Mouse (Mus musculus) testis, adult 2 months (tissue): ENCODE measurements around the gene Ros1. TPM values are rescaled to one million over a fixed set of nuclear protein-coding genes. Genes with fewer than 3 reads are reported as not detected.

Source experiments
- H3K27ac ChIP-seq: fragments of 200-500 bp; 2 replicates; pipeline ENCODE4 v1.5.1; 2012; ENCODE audit warnings: low read depth, low read length; ENCODE audit not compliant: control insufficient read depth, insufficient read depth
- H3K27me3 ChIP-seq: fragments of 200-500 bp; 2 replicates; pipeline ENCODE4 v1.6.1; 2012; ENCODE audit warnings: mild to moderate bottlenecking, low read length, moderate library complexity; ENCODE audit not compliant: control insufficient read depth, insufficient read depth
- H3K36me3 ChIP-seq: fragments of 200-500 bp; 2 replicates; pipeline ENCODE4 v1.6.1; 2012; ENCODE audit warnings: mild to moderate bottlenecking, low read length; ENCODE audit not compliant: control insufficient read depth, insufficient read depth
- H3K4me1 ChIP-seq: fragments of 200-500 bp; 2 replicates; pipeline ENCODE4 v1.6.1; 2012; ENCODE audit warnings: low read length; ENCODE audit not compliant: control insufficient read depth, insufficient read depth
- H3K4me3 ChIP-seq: fragments of 200-500 bp; 2 replicates; pipeline ENCODE4 v1.5.1; 2012; ENCODE audit warnings: low read depth, mild to moderate bottlenecking, low read length, moderate library complexity, mixed read lengths; ENCODE audit not compliant: control insufficient read depth
- CTCF ChIP-seq: fragments of 200-500 bp; IDR thresholded peaks from 2 replicates; pipeline ENCODE4 v1.5.1; 2012; ENCODE audit warnings: low read depth, mild to moderate bottlenecking, inconsistent platforms, low read length, moderate library complexity; ENCODE audit not compliant: control insufficient read depth, insufficient read depth, insufficient replicate concordance
- POLR2A ChIP-seq: fragments of 200-500 bp; IDR thresholded peaks from 2 replicates; pipeline ENCODE4 v1.6.1; 2012; ENCODE audit warnings: low read depth, mild to moderate bottlenecking, inconsistent platforms, low read length, moderate library complexity; ENCODE audit not compliant: control insufficient read depth
- polyA plus RNA-seq: library from polyadenylated mRNA; depleted of rRNA; stranded (reverse); fragments of >200 nt; gene quantifications from 2 replicates; pipeline ENCODE4 v1.2.3, GENCODE M21; 2012

Gene Ros1
- polyA plus RNA-seq, 1 experiment: 0.21 TPM

DNA sequence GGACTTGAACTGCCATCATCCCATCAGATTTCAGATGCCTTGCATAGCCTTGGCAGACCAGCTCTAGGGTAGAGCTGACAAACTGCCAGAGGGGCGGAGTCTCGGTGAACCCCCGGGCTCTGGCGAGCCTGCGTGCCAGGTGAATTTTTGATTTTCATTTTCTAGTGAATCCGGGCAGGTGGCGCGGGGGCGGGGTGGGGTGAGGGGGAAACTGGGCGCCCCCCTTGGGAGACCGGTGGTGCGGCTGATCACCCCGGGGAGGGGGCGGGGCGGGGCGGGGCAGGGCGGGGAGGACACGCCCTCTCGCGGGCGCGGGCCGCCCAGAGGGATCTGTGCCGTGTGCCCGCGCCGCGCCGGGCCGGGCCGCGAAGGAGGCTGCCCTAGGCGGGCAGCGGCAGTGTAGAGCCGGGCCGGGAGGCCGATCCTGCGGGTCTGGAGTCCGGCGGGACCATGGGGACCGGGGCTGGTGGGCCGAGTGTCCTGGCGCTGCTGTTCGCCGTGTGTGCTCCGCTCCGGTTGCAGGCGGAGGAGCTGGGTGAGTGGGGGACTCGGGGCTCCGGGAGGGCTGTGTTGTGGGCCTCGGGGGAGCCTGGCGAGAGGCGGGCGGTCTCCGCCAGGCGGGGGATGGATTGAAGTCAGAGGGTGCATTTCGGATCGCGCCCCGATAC, 38.4 kb upstream of the Ros1 start, which contains the start of gene Dcbld1:
TSS of gene Dcbld1 (plus strand) at position 319 of the 668 bp plus-strand sequence.
- H3K27me3 ChIP-seq: no peaks in the 10 kb centered on the region; the same call in 1 of the 2 replicates
- TF ChIP-seq CTCF (no peak), POLR2A (no peak; the same call in 1 of the 2 replicates)
- H3K27ac ChIP-seq: no peak within 1 kb of the TSS
- peaks cover 11% of the 10 kb centered on the region for H3K4me1 ChIP-seq
- peak within 1 kb of the TSS; percentile 84 for H3K4me3 ChIP-seq
- no peaks in the 10 kb centered on the region for H3K36me3 ChIP-seq

DNA sequence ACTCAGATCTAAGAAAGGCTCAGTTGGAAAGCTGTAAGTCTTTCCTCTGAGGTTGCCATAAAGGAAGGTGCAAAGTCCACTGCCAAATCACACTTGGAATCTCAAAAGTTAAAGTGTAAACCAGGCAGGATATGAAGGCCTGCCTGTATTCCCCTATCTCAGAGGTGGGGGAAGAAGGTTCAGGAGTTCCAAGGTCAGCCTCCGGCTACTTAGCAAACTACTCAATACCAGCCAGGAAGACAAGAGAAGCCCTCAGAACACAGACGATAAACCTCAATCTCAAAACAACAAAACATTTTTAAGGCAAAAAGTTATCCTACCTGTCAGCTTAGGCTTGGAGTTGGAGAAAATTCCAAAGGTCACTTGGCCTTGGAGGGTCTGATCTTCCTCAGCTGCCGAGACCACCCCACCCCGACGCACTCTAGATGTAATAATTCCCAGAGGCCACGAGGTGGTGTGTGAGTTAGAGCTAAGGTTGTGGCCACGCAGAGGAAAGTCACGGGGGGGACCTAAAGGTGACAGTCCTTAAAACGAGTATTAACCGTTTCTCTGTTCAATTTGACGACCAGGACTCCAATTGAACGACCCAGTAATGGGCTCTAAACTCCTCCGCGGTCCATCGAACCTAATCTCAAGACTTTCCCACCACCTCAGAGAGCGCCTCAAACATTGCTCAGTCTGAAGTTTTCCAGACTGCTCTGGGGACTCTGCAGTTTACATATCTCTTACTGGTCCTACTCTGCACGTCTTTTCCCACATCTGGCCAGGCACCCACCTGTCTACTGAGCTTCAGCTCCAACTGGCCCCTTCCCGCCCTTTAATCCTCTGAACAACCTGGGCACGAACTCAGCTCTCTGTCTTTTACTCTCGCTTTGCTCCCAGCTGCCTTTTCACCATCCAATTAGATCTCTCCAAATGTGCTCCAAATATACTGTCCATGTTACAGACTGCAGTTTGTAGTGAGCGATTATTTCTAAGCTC, 37.4 kb upstream of the Ros1 start:
- TF ChIP-seq CTCF (peak; percentile 34; the same call in 1 of the 2 replicates), POLR2A (no peak)
- Histone ChIP-seq H3K4me3 (peak overlapping the region; percentile 43), H3K36me3 (no peaks in the 10 kb centered on the region), H3K27ac (no peak overlapping the region), H3K4me1 (peaks cover 11% of the 10 kb centered on the region), H3K27me3 (no peaks in the 10 kb centered on the region; the same call in 1 of the 2 replicates)

- no peaks in the 10 kb centered on the region for H3K4me1 ChIP-seq
- H3K4me3 ChIP-seq: no peak overlapping the region
- no peak overlapping the region for H3K27ac ChIP-seq
- no peak for TF ChIP-seq POLR2A
- TF ChIP-seq CTCF: no peak
- H3K36me3 ChIP-seq: no peaks in the 10 kb centered on the region
- no peaks in the 10 kb centered on the region for H3K27me3 ChIP-seq
These were observed 24.6 kb upstream of the Ros1 start for GRCm38 (mm10) chr10:52219600-52219999.

DNA sequence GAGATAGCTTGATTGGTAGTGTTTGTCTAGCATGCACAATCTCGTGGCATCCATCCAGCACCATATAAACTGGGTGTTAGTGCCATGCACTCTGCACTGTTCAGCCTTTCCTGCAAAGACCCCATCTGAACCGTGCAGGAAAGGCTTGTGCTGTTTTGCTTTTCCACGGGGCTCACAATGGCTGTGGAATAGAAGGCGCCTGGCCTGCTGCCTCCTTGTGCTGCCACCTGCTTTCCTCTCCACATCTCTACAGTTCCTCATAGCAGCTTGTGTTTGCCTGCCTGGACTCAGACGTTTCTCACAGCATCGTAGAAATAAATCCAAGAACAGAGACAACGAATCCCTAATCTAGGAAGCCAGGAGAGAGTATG, 22.5 kb upstream of the Ros1 start:
- TF ChIP-seq CTCF: no peak
- TF ChIP-seq POLR2A: no peak
- Histone ChIP-seq H3K27ac (no peak overlapping the region), H3K27me3 (no peaks in the 10 kb centered on the region), H3K4me1 (no peaks in the 10 kb centered on the region), H3K4me3 (no peak overlapping the region), H3K36me3 (no peaks in the 10 kb centered on the region)

GRCm38 (mm10) chr10:52216797-52217563, 21.9 kb upstream of the Ros1 start:
- H3K4me1 ChIP-seq: no peaks in the 10 kb centered on the region
- no peak for TF ChIP-seq POLR2A
- peak; percentile 64; the same call in 1 of the 2 replicates for TF ChIP-seq CTCF
- no peak overlapping the region for H3K27ac ChIP-seq
- no peak overlapping the region for H3K4me3 ChIP-seq
- H3K36me3 ChIP-seq: no peaks in the 10 kb centered on the region
- H3K27me3 ChIP-seq: no peaks in the 10 kb centered on the region

DNA sequence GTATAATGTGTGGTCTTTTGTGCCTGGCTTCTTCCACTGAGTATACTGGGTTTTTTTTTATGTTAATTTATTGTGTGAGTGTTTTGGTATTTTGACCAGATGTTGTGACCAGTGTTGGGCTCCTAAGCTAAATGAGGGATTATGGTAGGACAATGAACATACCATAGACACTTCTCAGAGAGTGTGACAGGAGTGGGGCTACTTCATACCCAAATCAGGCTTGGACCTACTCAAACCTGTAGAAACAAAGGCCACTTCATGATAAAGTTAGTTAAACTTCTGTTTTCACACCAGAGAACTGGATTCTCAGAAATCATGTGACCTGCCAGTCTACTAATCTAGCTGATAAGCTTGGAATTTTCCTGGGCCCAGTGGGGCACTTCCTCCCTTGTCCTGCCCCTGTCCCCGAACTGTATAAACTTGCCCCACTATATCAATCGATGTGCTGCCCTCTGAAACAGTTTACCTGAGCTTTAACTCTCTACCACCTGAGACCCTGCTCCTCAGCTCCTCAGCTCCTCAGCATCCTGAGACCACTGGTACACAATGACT, 20.3 kb upstream of the Ros1 start:
- Histone ChIP-seq H3K27ac (no peak overlapping the region), H3K27me3 (no peaks in the 10 kb centered on the region), H3K4me1 (no peaks in the 10 kb centered on the region), H3K4me3 (no peak overlapping the region), H3K36me3 (no peaks in the 10 kb centered on the region)
- TF ChIP-seq POLR2A (no peak), CTCF (no peak)
